Mouse (Mus musculus) heart, embryonic 13.5 days (tissue): ENCODE results near the gene Lactb. TPM values are rescaled to one million over a fixed set of nuclear protein-coding genes. Genes with fewer than 3 reads are reported as not detected.
A peak's percentile ranks its signal among the peaks of the same experiment; 100 is the strongest.

Experiments
- ATAC-seq: fragments of 200-750 bp; cut with Nextera tagmentation; 2 replicates; pipeline ENCODE4 v1.8.0; 2017; ENCODE audit warnings: moderate TSS enrichment; ENCODE audit not compliant: insufficient number of reproducible peaks, low FRiP score, low TSS enrichment; ENCODE audit errors: extremely low read depth
- H3K27ac ChIP-seq: fragments of 300-500 bp; sonication (generic); replicated peaks from 2 replicates; pipeline ENCODE4 v1.5.1; 2015; ENCODE audit warnings: moderate library complexity, mild to moderate bottlenecking, inconsistent platforms
- H3K27me3 ChIP-seq: fragments of 300-500 bp; sonication (generic); replicated peaks from 2 replicates; pipeline ENCODE4 v1.6.1; 2015; ENCODE audit warnings: mild to moderate bottlenecking, inconsistent platforms
- H3K36me3 ChIP-seq: fragments of 300-500 bp; sonication (generic); 2 replicates; pipeline ENCODE4 v1.6.1; 2015; ENCODE audit warnings: mild to moderate bottlenecking, inconsistent platforms
- H3K4me1 ChIP-seq: fragments of 300-500 bp; sonication (generic); 2 replicates; pipeline ENCODE4 v1.6.1; 2015; ENCODE audit warnings: inconsistent platforms
- H3K4me2 ChIP-seq: fragments of 300-500 bp; sonication (generic); 2 replicates; pipeline ENCODE4 v1.6.1; 2015; ENCODE audit warnings: inconsistent platforms, mild to moderate bottlenecking, moderate library complexity
- H3K4me3 ChIP-seq: fragments of 300-500 bp; sonication (generic); 2 replicates; pipeline ENCODE4 v1.5.1; 2015; ENCODE audit warnings: moderate library complexity, mild to moderate bottlenecking, inconsistent platforms
- H3K9ac ChIP-seq: fragments of 300-500 bp; sonication (generic); 2 replicates; pipeline ENCODE4 v1.6.1; 2015; ENCODE audit warnings: inconsistent platforms, mild to moderate bottlenecking, moderate library complexity
- H3K9me3 ChIP-seq: fragments of 300-500 bp; sonication (generic); 2 replicates; pipeline ENCODE4 v1.6.1; 2016; ENCODE audit warnings: inconsistent platforms
- WGBS: fragments of 180-500 bp; shearing (Covaris S2); methylation state at CpG from one replicate; pipeline ENCODE4 v1.1.7; 2015; ENCODE audit warnings: mixed read lengths; 5-methylcytosine and 5-hydroxymethylcytosine counted together
- polyA plus RNA-seq: library from polyadenylated mRNA; unstranded; fragments of >200 nt; fragmentation: Nextera tagmentation; extraction: Ambion mirVana; gene quantifications from 2 replicates; pipeline ENCODE4 v1.2.1, GENCODE M21; 2015

Gene Lactb
- polyA plus RNA-seq: 6.2 and 7.0 TPM in 2 replicates

GRCm38 (mm10) chr9:66975239-66975645 is at the start of gene Lactb:
Gene Lactb, minus strand, starts transcription at chr9:66975484.
- Histone ChIP-seq H3K27ac (peak within 1 kb of the TSS; percentile 90), H3K4me3 (peak within 1 kb of the TSS; percentile 84), H3K27me3 (no peaks in the 10 kb centered on the region), H3K9ac (peak within 1 kb of the TSS; percentile 82), H3K36me3 (peaks cover 12% of the 10 kb centered on the region), H3K9me3 (no peaks in the 10 kb centered on the region), H3K4me2 (peak within 1 kb of the TSS; percentile 77), H3K4me1 (peaks cover 4% of the 10 kb centered on the region)
- ATAC-seq: peak; percentile 88
- 0% methylated on average over 30 of the region's 32 CpGs for WGBS

GRCm38 (mm10) chr9:67023371-67023770 is 48.1 kb upstream of the Lactb start:
- Histone ChIP-seq H3K4me3 (no peak overlapping the region), H3K4me2 (no peak overlapping the region), H3K27me3 (no peaks in the 10 kb centered on the region), H3K9me3 (no peaks in the 10 kb centered on the region), H3K4me1 (peaks cover 70% of the 10 kb centered on the region), H3K27ac (no peak overlapping the region), H3K9ac (no peak overlapping the region), H3K36me3 (peaks cover 75% of the 10 kb centered on the region)
- 91% methylated on average over 9 of the region's 9 CpGs for WGBS
- no peak for ATAC-seq

GRCm38 (mm10) chr9:67020063-67020462 is 44.8 kb upstream of the Lactb start:
- no peak overlapping the region; the same call in 1 of the 2 replicates for H3K4me2 ChIP-seq
- H3K4me1 ChIP-seq: peaks cover 41% of the 10 kb centered on the region
- no peaks in the 10 kb centered on the region for H3K27me3 ChIP-seq
- peak overlapping the region; percentile 83 for H3K27ac ChIP-seq
- ATAC-seq: peak; percentile 58; the same call in 1 of the 2 replicates
- 22% methylated on average over 2 of the region's 2 CpGs for WGBS
- H3K9me3 ChIP-seq: no peaks in the 10 kb centered on the region
- H3K4me3 ChIP-seq: no peak overlapping the region
- H3K9ac ChIP-seq: no peak overlapping the region
- peaks cover 42% of the 10 kb centered on the region for H3K36me3 ChIP-seq

- H3K27me3 ChIP-seq: no peaks in the 10 kb centered on the region
- no peaks in the 10 kb centered on the region for H3K36me3 ChIP-seq
- H3K27ac ChIP-seq: 0 out of 2 replicates have a peak overlapping the region, but pooled peaks have one; percentile 4
- H3K9me3 ChIP-seq: no peaks in the 10 kb centered on the region
- no peak overlapping the region for H3K9ac ChIP-seq
- H3K4me2 ChIP-seq: no peak overlapping the region
- H3K4me3 ChIP-seq: no peak overlapping the region
- peaks cover 29% of the 10 kb centered on the region for H3K4me1 ChIP-seq
- no peak for ATAC-seq
- WGBS: 26% methylated on average over 2 of the region's 2 CpGs
Observed at GRCm38 (mm10) chr9:67013501-67013900, 38.2 kb upstream of the Lactb start.

GRCm38 (mm10) chr9:67012470-67012869 is 37.2 kb upstream of the Lactb start:
- Histone ChIP-seq H3K27me3 (no peaks in the 10 kb centered on the region), H3K9me3 (no peaks in the 10 kb centered on the region), H3K27ac (peak overlapping the region; percentile 8; the same call in 1 of the 2 replicates), H3K4me3 (no peak overlapping the region), H3K4me1 (peaks cover 31% of the 10 kb centered on the region), H3K4me2 (no peak overlapping the region), H3K36me3 (no peaks in the 10 kb centered on the region), H3K9ac (no peak overlapping the region)
- 34% methylated on average over 3 of the region's 3 CpGs for WGBS
- no peak; the same call in 1 of the 2 replicates for ATAC-seq

GRCm38 (mm10) chr9:67011483-67011882 is 36.2 kb upstream of the Lactb start:
- H3K9ac ChIP-seq: no peak overlapping the region
- ATAC-seq: no peak
- WGBS: 54% methylated on average over 9 of the region's 9 CpGs
- H3K4me1 ChIP-seq: peaks cover 31% of the 10 kb centered on the region
- H3K9me3 ChIP-seq: no peaks in the 10 kb centered on the region
- H3K27me3 ChIP-seq: no peaks in the 10 kb centered on the region
- H3K4me2 ChIP-seq: no peak overlapping the region
- H3K4me3 ChIP-seq: no peak overlapping the region
- no peaks in the 10 kb centered on the region for H3K36me3 ChIP-seq
- H3K27ac ChIP-seq: no peak overlapping the region

GRCm38 (mm10) chr9:67008781-67009180 is 33.5 kb upstream of the Lactb start:
- H3K4me3 ChIP-seq: no peak overlapping the region
- H3K4me2 ChIP-seq: no peak overlapping the region
- ATAC-seq: no peak
- no peak overlapping the region; the same call in 1 of the 2 replicates for H3K27ac ChIP-seq
- peaks cover 42% of the 10 kb centered on the region for H3K4me1 ChIP-seq
- no peaks in the 10 kb centered on the region for H3K27me3 ChIP-seq
- H3K9ac ChIP-seq: no peak overlapping the region
- no peaks in the 10 kb centered on the region for H3K36me3 ChIP-seq
- H3K9me3 ChIP-seq: no peaks in the 10 kb centered on the region
- 36% methylated on average over 11 of the region's 11 CpGs for WGBS

- Histone ChIP-seq H3K27ac (no peak overlapping the region), H3K4me3 (no peak overlapping the region), H3K36me3 (no peaks in the 10 kb centered on the region), H3K4me1 (peaks cover 22% of the 10 kb centered on the region), H3K4me2 (no peak overlapping the region), H3K9me3 (no peaks in the 10 kb centered on the region), H3K9ac (peak overlapping the region; percentile 33; the same call in 1 of the 2 replicates), H3K27me3 (no peaks in the 10 kb centered on the region)
- no peak for ATAC-seq
- WGBS: 57% methylated on average over 4 of the region's 4 CpGs
Observed at GRCm38 (mm10) chr9:67006376-67006775, 31.1 kb upstream of the Lactb start.

GRCm38 (mm10) chr9:67005161-67005742 is 30.0 kb upstream of the Lactb start:
- H3K4me1 ChIP-seq: peaks cover 22% of the 10 kb centered on the region
- no peaks in the 10 kb centered on the region for H3K36me3 ChIP-seq
- H3K27me3 ChIP-seq: no peaks in the 10 kb centered on the region
- 73% methylated on average over 11 of the region's 11 CpGs for WGBS
- H3K9me3 ChIP-seq: no peaks in the 10 kb centered on the region
- H3K9ac ChIP-seq: no peak overlapping the region
- no peak for ATAC-seq
- H3K4me2 ChIP-seq: no peak overlapping the region
- H3K27ac ChIP-seq: no peak overlapping the region
- no peak overlapping the region for H3K4me3 ChIP-seq

GRCm38 (mm10) chr9:67003656-67004055 is 28.4 kb upstream of the Lactb start:
- H3K4me1 ChIP-seq: peaks cover 20% of the 10 kb centered on the region
- WGBS: 52% methylated on average over 4 of the region's 4 CpGs
- H3K9ac ChIP-seq: no peak overlapping the region
- H3K27ac ChIP-seq: no peak overlapping the region
- no peak overlapping the region for H3K4me3 ChIP-seq
- H3K27me3 ChIP-seq: no peaks in the 10 kb centered on the region
- H3K4me2 ChIP-seq: no peak overlapping the region
- no peaks in the 10 kb centered on the region for H3K36me3 ChIP-seq
- ATAC-seq: no peak
- H3K9me3 ChIP-seq: no peaks in the 10 kb centered on the region

GRCm38 (mm10) chr9:67003156-67003555 is 27.9 kb upstream of the Lactb start:
- Histone ChIP-seq H3K4me1 (peaks cover 17% of the 10 kb centered on the region), H3K36me3 (no peaks in the 10 kb centered on the region), H3K9ac (no peak overlapping the region), H3K27ac (no peak overlapping the region), H3K27me3 (no peaks in the 10 kb centered on the region), H3K9me3 (no peaks in the 10 kb centered on the region), H3K4me2 (no peak overlapping the region), H3K4me3 (no peak overlapping the region)
- ATAC-seq: no peak
- 27% methylated on average over 4 of the region's 4 CpGs for WGBS

- Histone ChIP-seq H3K9ac (peak overlapping the region; percentile 44; the same call in 1 of the 2 replicates), H3K4me1 (peaks cover 17% of the 10 kb centered on the region), H3K4me2 (no peak overlapping the region), H3K9me3 (no peaks in the 10 kb centered on the region), H3K27me3 (no peaks in the 10 kb centered on the region), H3K4me3 (no peak overlapping the region), H3K27ac (peak overlapping the region; percentile 61), H3K36me3 (no peaks in the 10 kb centered on the region)
- 64% methylated on average over 4 of the region's 4 CpGs for WGBS
- ATAC-seq: no peak
Observed at GRCm38 (mm10) chr9:67001506-67001905, 26.2 kb upstream of the Lactb start.
